Mouse (Mus musculus) forebrain, embryonic 16.5 days (tissue): ENCODE data around the gene Kif16b. TPM values are rescaled to one million over a fixed set of nuclear protein-coding genes. Genes with fewer than 3 reads are reported as not detected.
"Not testable (repeated sequence)": the region's sequence is repeated elsewhere in the genome, so short reads cannot be mapped to it uniquely, and the experiment has no call there.

Source experiments
- ATAC-seq: fragments of 200-750 bp; cut with Nextera tagmentation; 2 replicates; pipeline ENCODE4 v1.8.0; 2017; ENCODE audit warnings: mild to moderate bottlenecking, moderate library complexity
- H3K27ac ChIP-seq: fragments of 300-500 bp; sonication (generic); 2 replicates; pipeline ENCODE4 v1.5.1; 2014; ENCODE audit warnings: low read length, control low read depth
- H3K27me3 ChIP-seq: fragments of 300-500 bp; sonication (generic); replicated peaks from 2 replicates; pipeline ENCODE4 v1.6.1; 2014; ENCODE audit warnings: low read length; ENCODE audit not compliant: control insufficient read depth, insufficient read depth
- H3K36me3 ChIP-seq: fragments of 300-500 bp; sonication (generic); 2 replicates; pipeline ENCODE4 v1.6.1; 2014; ENCODE audit not compliant: control insufficient read depth, insufficient read depth
- H3K4me1 ChIP-seq: fragments of 300-500 bp; sonication (generic); replicated peaks from 2 replicates; pipeline ENCODE4 v1.6.1; 2014; ENCODE audit warnings: low read length; ENCODE audit not compliant: control insufficient read depth, insufficient read depth
- H3K4me2 ChIP-seq: fragments of 300-500 bp; sonication (generic); 2 replicates; pipeline ENCODE4 v1.6.1; 2014; ENCODE audit warnings: mild to moderate bottlenecking, low read length, control low read depth
- H3K4me3 ChIP-seq: fragments of 300-500 bp; sonication (generic); replicated peaks from 2 replicates; pipeline ENCODE4 v1.5.1; 2014; ENCODE audit warnings: mild to moderate bottlenecking, low read length, control low read depth
- H3K9ac ChIP-seq: fragments of 300-500 bp; sonication (generic); replicated peaks from 2 replicates; pipeline ENCODE4 v1.6.1; 2014; ENCODE audit warnings: low read depth, low read length, control low read depth
- H3K9me3 ChIP-seq: fragments of 300-500 bp; sonication (generic); 2 replicates; pipeline ENCODE4 v1.6.1; 2016; ENCODE audit warnings: low read length; ENCODE audit not compliant: control insufficient read depth
- WGBS: fragments of 180-500 bp; shearing (Covaris S2); extraction: QIAGEN DNeasy Blood & Tissue Kit; methylation state at CpG from one replicate; pipeline ENCODE4 v1.1.7; 2014; 5-methylcytosine and 5-hydroxymethylcytosine counted together
- polyA plus RNA-seq: library from polyadenylated mRNA; unstranded; fragments of >200 nt; fragmentation: Nextera tagmentation; extraction: Ambion mirVana; gene quantifications from 2 replicates; pipeline ENCODE4 v1.2.1, GENCODE M21; 2015

Gene Kif16b
- polyA plus RNA-seq, 1 experiment from 2014 or later = 2.7 TPM

GRCm38 (mm10) chr2:142596176-142597170 lies 304.9 kb downstream of the Kif16b start:
- Histone ChIP-seq H3K27ac (no peak overlapping the region), H3K9me3 (no peaks in the 10 kb centered on the region), H3K4me2 (no peak overlapping the region), H3K9ac (no peak overlapping the region), H3K4me3 (no peak overlapping the region), H3K27me3 (no peaks in the 10 kb centered on the region), H3K36me3 (no peaks in the 10 kb centered on the region), H3K4me1 (0 out of 2 replicates have a peak, but pooled peaks cover 5% of the 10 kb centered on the region)
- no peak for ATAC-seq
- WGBS = 72% methylated on average over 17 of the region's 17 CpGs

- no peak overlapping the region for H3K9ac ChIP-seq
- H3K4me1 ChIP-seq = peaks cover 11% of the 10 kb centered on the region
- no peak overlapping the region for H3K4me2 ChIP-seq
- H3K27ac ChIP-seq = no peak overlapping the region
- no peaks in the 10 kb centered on the region for H3K36me3 ChIP-seq
- H3K9me3 ChIP-seq = no peaks in the 10 kb centered on the region
- H3K4me3 ChIP-seq = no peak overlapping the region
- no peaks in the 10 kb centered on the region for H3K27me3 ChIP-seq
- no peak for ATAC-seq
These were observed 310.4 kb downstream of the Kif16b start for GRCm38 (mm10) chr2:142590938-142591337.

DNA sequence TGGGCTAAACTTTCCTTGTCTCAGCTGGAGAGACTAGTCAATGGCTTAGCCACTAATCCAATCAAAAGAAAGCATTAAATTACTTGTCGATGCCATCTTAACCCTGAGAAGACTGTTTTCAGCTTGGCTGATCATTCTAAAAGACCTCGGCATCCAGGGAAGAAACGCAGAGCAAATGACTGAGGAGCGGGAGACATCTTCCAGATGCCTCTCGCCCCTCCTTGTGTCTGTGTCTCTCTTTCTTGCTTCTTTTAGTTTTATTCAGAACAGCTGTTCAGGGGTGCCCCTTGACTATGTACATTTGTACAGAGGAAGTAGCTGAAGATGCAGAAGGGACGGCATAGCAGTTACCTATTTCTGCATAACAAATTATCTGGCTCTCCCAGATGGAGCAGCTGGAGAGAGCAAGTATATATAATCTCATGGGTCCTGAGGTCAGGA lies 311.0 kb downstream of the Kif16b start:
- Histone ChIP-seq H3K27me3 (no peaks in the 10 kb centered on the region), H3K36me3 (no peaks in the 10 kb centered on the region), H3K4me3 (no peak overlapping the region), H3K4me1 (peaks cover 11% of the 10 kb centered on the region), H3K4me2 (no peak overlapping the region; the same call in 1 of the 2 replicates), H3K9me3 (no peaks in the 10 kb centered on the region), H3K27ac (no peak overlapping the region), H3K9ac (no peak overlapping the region)
- WGBS = 5% methylated on average over 6 of the region's 6 CpGs
- ATAC-seq = no peak

- Histone ChIP-seq H3K9me3 (no peaks in the 10 kb centered on the region), H3K9ac (no peak overlapping the region), H3K4me2 (no peak overlapping the region; the same call in 1 of the 2 replicates), H3K27ac (no peak overlapping the region), H3K4me3 (no peak overlapping the region), H3K27me3 (no peaks in the 10 kb centered on the region), H3K36me3 (no peaks in the 10 kb centered on the region), H3K4me1 (peaks cover 11% of the 10 kb centered on the region)
- ATAC-seq = no peak
- WGBS = 4% methylated on average over 14 of the region's 14 CpGs
These were observed 311.7 kb downstream of the Kif16b start for GRCm38 (mm10) chr2:142589403-142590283.

DNA sequence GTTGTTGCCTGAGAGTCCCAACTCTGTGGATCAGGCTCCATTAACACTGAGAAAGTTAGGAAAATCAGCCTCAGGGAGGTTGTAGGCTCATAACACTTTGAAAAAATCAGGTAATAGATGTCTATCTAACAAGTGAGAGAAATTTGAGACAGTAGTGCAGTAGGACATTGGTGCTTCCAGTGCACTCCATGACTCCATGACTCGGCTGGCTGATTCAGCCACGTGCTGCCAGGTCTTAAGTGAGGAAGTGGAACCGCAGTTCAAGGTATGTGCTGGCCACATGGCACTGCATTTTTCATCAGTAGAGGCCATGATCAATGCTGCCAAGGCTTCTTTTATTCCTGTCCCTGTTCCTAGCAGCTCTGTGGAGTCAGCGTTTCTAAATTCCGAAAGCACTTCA lies 315.5 kb downstream of the Kif16b start:
- 85% methylated on average over 5 of the region's 5 CpGs for WGBS
- no peaks in the 10 kb centered on the region for H3K27me3 ChIP-seq
- no peak for ATAC-seq
- no peaks in the 10 kb centered on the region for H3K36me3 ChIP-seq
- no peak overlapping the region for H3K4me3 ChIP-seq
- peaks cover 11% of the 10 kb centered on the region for H3K4me1 ChIP-seq
- no peak overlapping the region for H3K9ac ChIP-seq
- no peaks in the 10 kb centered on the region for H3K9me3 ChIP-seq
- H3K27ac ChIP-seq = no peak overlapping the region
- H3K4me2 ChIP-seq = no peak overlapping the region

DNA sequence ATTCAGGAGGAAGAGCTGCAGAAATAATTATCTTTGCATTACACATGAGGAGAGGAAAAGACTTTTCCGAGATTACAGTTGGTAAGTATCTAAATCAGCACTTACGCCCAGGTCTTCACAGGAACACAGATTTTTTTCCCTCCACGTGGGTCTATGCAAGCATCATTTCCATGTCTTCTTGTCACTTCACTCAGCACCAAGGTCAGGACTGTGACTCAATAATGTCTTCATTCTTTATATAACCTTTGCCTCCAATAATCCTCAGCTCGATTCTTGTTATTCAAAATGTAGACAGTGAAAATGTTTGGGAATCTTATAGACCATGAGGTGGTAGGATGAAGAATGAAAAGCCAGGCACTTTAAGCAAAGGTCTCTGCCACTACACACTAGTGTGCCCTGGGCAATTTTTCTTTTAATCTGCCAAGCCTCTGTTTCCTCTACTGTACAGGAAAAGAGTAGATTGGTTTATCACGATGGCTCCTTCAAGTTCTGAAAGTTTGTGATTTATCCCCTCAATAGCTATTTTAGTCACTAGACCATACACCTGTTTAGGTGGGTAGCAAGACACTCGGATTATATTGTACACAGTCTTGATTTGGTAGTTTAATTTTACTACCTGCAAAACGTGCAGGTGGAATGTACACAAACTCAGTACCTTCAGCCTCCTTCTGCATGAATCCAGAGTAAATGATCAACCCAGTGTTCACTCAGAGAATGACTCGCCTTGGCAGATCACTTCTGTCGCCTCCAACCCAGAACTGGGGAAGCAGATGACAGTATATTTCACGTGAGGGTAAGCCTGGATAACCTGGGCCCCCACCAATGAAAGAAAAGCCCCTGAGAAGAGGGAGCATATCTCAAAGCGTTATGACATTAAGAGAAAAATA lies 316.2 kb downstream of the Kif16b start:
- WGBS = 91% methylated on average over 11 of the region's 11 CpGs
- no peak for ATAC-seq
- peaks cover 9% of the 10 kb centered on the region for H3K4me1 ChIP-seq

GRCm38 (mm10) chr2:142580449-142580848 lies 320.9 kb downstream of the Kif16b start:
- H3K27me3 ChIP-seq = no peaks in the 10 kb centered on the region
- no peaks in the 10 kb centered on the region for H3K4me1 ChIP-seq
- ATAC-seq = no peak
- no peaks in the 10 kb centered on the region for H3K9me3 ChIP-seq
- no peak overlapping the region for H3K9ac ChIP-seq
- no peak overlapping the region for H3K4me3 ChIP-seq
- no peak overlapping the region for H3K4me2 ChIP-seq
- no peaks in the 10 kb centered on the region for H3K36me3 ChIP-seq
- no peak overlapping the region for H3K27ac ChIP-seq

More for the DNA sequence above, 316.2 kb downstream of the Kif16b start:
- H3K9me3 ChIP-seq = no peaks in the 10 kb centered on the region
- H3K4me2 ChIP-seq = no peak overlapping the region
- no peak overlapping the region for H3K4me3 ChIP-seq
- no peaks in the 10 kb centered on the region for H3K36me3 ChIP-seq
- no peak overlapping the region for H3K27ac ChIP-seq
- H3K27me3 ChIP-seq = no peaks in the 10 kb centered on the region
- no peak overlapping the region for H3K9ac ChIP-seq

GRCm38 (mm10) chr2:142577414-142577813 lies 323.9 kb downstream of the Kif16b start:
- H3K9me3 ChIP-seq, H3K4me1 ChIP-seq, H3K27ac ChIP-seq, H3K4me3 ChIP-seq, H3K4me2 ChIP-seq, H3K36me3 ChIP-seq, H3K9ac ChIP-seq, H3K27me3 ChIP-seq, ATAC-seq: not testable (repeated sequence)
- WGBS = 76% methylated on average over 9 of the region's 9 CpGs
